Mouse (Mus musculus) liver, embryonic 16.5 days (tissue): Measurements from ENCODE around the gene Sfi1. TPM values are rescaled to one million over a fixed set of nuclear protein-coding genes. Genes with fewer than 3 reads are reported as not detected.
"Not testable (repeated sequence)": the region's sequence is repeated elsewhere in the genome, so short reads cannot be mapped to it uniquely, and the experiment has no call there.

ENCODE experiments used
- ATAC-seq: fragments of 200-750 bp; cut with Nextera tagmentation; 2 replicates; pipeline ENCODE4 v1.8.0; 2017; ENCODE audit warnings: low read depth, mild to moderate bottlenecking, moderate number of reproducible peaks, moderate library complexity
- H3K27ac ChIP-seq: fragments of 300-500 bp; sonication (generic); 2 replicates; pipeline ENCODE4 v1.5.1; 2014; ENCODE audit warnings: mild to moderate bottlenecking, low read length
- H3K27me3 ChIP-seq: fragments of 300-500 bp; sonication (generic); 2 replicates; pipeline ENCODE4 v1.6.1; 2014; ENCODE audit warnings: low read depth, low read length, mixed read lengths; ENCODE audit not compliant: control insufficient read depth, insufficient read depth
- H3K36me3 ChIP-seq: fragments of 300-500 bp; sonication (generic); 2 replicates; pipeline ENCODE4 v1.6.1; 2014; ENCODE audit warnings: mild to moderate bottlenecking; ENCODE audit not compliant: control insufficient read depth, insufficient read depth
- H3K4me1 ChIP-seq: fragments of 300-500 bp; sonication (generic); 2 replicates; pipeline ENCODE4 v1.6.1; 2014; ENCODE audit warnings: low read depth, low read length, mixed read lengths; ENCODE audit not compliant: control insufficient read depth
- H3K4me2 ChIP-seq: fragments of 300-500 bp; sonication (generic); 2 replicates; pipeline ENCODE4 v1.6.1; 2014; ENCODE audit warnings: low read depth, low read length, mixed read lengths
- H3K4me3 ChIP-seq: fragments of 300-500 bp; sonication (generic); 2 replicates; pipeline ENCODE4 v1.5.1; 2014; ENCODE audit warnings: low read depth, mild to moderate bottlenecking, low read length
- H3K9ac ChIP-seq: fragments of 300-500 bp; sonication (generic); 2 replicates; pipeline ENCODE4 v1.6.1; 2014; ENCODE audit warnings: low read depth, low read length
- H3K9me3 ChIP-seq: fragments of 300-500 bp; sonication (generic); replicated peaks from 2 replicates; pipeline ENCODE4 v1.6.1; 2016; ENCODE audit warnings: low read length; ENCODE audit not compliant: control insufficient read depth
- WGBS: fragments of 180-500 bp; shearing (Covaris S2); extraction: QIAGEN DNeasy Blood & Tissue Kit; methylation state at CpG from one replicate; pipeline ENCODE4 v1.1.7; 2014; ENCODE audit not compliant: insufficient replicate concordance; 5-methylcytosine and 5-hydroxymethylcytosine counted together
- polyA plus RNA-seq: library from polyadenylated mRNA; unstranded; fragments of >200 nt; fragmentation: Nextera tagmentation; extraction: Ambion mirVana; gene quantifications from 2 replicates; pipeline ENCODE4 v1.2.1, GENCODE M21; 2015

Gene Sfi1
- polyA plus RNA-seq, 1 experiment from 2014 or later = 4.1 TPM

- not testable (repeated sequence) for H3K9ac ChIP-seq, ATAC-seq, H3K27ac ChIP-seq, H3K4me3 ChIP-seq, H3K36me3 ChIP-seq, H3K27me3 ChIP-seq, H3K9me3 ChIP-seq, H3K4me1 ChIP-seq, H3K4me2 ChIP-seq
Observed at GRCm38 (mm10) chr11:3166321-3166720, 26.9 kb downstream of the Sfi1 start.

- H3K4me3 ChIP-seq, H3K4me1 ChIP-seq, H3K9ac ChIP-seq, H3K27ac ChIP-seq, H3K4me2 ChIP-seq, H3K9me3 ChIP-seq, H3K27me3 ChIP-seq, H3K36me3 ChIP-seq: not testable (repeated sequence)
- WGBS = 77% methylated on average over 3 of the region's 5 CpGs
- ATAC-seq = peak; percentile 20
Observed at GRCm38 (mm10) chr11:3165210-3165782, 28.0 kb downstream of the Sfi1 start.

GRCm38 (mm10) chr11:3163661-3164060 is 29.6 kb downstream of the Sfi1 start:
- H3K4me3 ChIP-seq, H3K36me3 ChIP-seq, H3K9me3 ChIP-seq, H3K4me2 ChIP-seq, H3K27ac ChIP-seq, H3K27me3 ChIP-seq, H3K4me1 ChIP-seq, ATAC-seq, H3K9ac ChIP-seq: not testable (repeated sequence)
- 47% methylated on average over 3 of the region's 3 CpGs for WGBS

GRCm38 (mm10) chr11:3163122-3163521 is 30.1 kb downstream of the Sfi1 start:
- H3K4me2 ChIP-seq, H3K9ac ChIP-seq, H3K27me3 ChIP-seq, H3K27ac ChIP-seq, H3K36me3 ChIP-seq, H3K4me1 ChIP-seq, H3K9me3 ChIP-seq, ATAC-seq, H3K4me3 ChIP-seq: not testable (repeated sequence)
- WGBS = 76% methylated on average over 2 of the region's 2 CpGs

- not testable (repeated sequence) for H3K4me1 ChIP-seq, H3K4me3 ChIP-seq, H3K4me2 ChIP-seq, H3K9me3 ChIP-seq, H3K27me3 ChIP-seq, H3K9ac ChIP-seq, H3K36me3 ChIP-seq, H3K27ac ChIP-seq
- WGBS = 43% methylated on average over 5 of the region's 5 CpGs
- ATAC-seq = peak; percentile 23; the same call in 1 of the 2 replicates
Observed at GRCm38 (mm10) chr11:3162236-3162897, 30.9 kb downstream of the Sfi1 start.

- not testable (repeated sequence) for ATAC-seq, H3K4me2 ChIP-seq, H3K27ac ChIP-seq, H3K4me3 ChIP-seq, H3K27me3 ChIP-seq, H3K9me3 ChIP-seq, H3K36me3 ChIP-seq, H3K9ac ChIP-seq, H3K4me1 ChIP-seq
- WGBS = 29% methylated on average over 1 of the region's 2 CpGs
Observed at GRCm38 (mm10) chr11:3161370-3161769, 31.9 kb downstream of the Sfi1 start.

- not testable (repeated sequence) for H3K4me2 ChIP-seq, H3K27me3 ChIP-seq, H3K36me3 ChIP-seq, ATAC-seq, H3K27ac ChIP-seq, H3K9ac ChIP-seq, H3K4me3 ChIP-seq, H3K4me1 ChIP-seq, H3K9me3 ChIP-seq
- WGBS = 78% methylated on average over 4 of the region's 4 CpGs
Observed at GRCm38 (mm10) chr11:3158800-3159199, 34.5 kb downstream of the Sfi1 start.

- WGBS = 82% methylated on average over 6 of the region's 6 CpGs
- not testable (repeated sequence) for H3K4me2 ChIP-seq, H3K9ac ChIP-seq, H3K4me3 ChIP-seq, H3K27ac ChIP-seq, ATAC-seq, H3K9me3 ChIP-seq, H3K4me1 ChIP-seq, H3K36me3 ChIP-seq, H3K27me3 ChIP-seq
Observed at GRCm38 (mm10) chr11:3157996-3158395, 35.3 kb downstream of the Sfi1 start.

GRCm38 (mm10) chr11:3156991-3157390 is 36.3 kb downstream of the Sfi1 start:
- not testable (repeated sequence) for H3K4me2 ChIP-seq, ATAC-seq

More at GRCm38 (mm10) chr11:3156991-3157390, 36.3 kb downstream of the Sfi1 start:
- H3K4me1 ChIP-seq, H3K27me3 ChIP-seq, H3K9me3 ChIP-seq, H3K9ac ChIP-seq, H3K27ac ChIP-seq, H3K36me3 ChIP-seq, H3K4me3 ChIP-seq: not testable (repeated sequence)
- WGBS = 70% methylated on average over 2 of the region's 3 CpGs
